8 mouse cellular contexts compared by ENCODE assay signal in the genomic region with DNA sequence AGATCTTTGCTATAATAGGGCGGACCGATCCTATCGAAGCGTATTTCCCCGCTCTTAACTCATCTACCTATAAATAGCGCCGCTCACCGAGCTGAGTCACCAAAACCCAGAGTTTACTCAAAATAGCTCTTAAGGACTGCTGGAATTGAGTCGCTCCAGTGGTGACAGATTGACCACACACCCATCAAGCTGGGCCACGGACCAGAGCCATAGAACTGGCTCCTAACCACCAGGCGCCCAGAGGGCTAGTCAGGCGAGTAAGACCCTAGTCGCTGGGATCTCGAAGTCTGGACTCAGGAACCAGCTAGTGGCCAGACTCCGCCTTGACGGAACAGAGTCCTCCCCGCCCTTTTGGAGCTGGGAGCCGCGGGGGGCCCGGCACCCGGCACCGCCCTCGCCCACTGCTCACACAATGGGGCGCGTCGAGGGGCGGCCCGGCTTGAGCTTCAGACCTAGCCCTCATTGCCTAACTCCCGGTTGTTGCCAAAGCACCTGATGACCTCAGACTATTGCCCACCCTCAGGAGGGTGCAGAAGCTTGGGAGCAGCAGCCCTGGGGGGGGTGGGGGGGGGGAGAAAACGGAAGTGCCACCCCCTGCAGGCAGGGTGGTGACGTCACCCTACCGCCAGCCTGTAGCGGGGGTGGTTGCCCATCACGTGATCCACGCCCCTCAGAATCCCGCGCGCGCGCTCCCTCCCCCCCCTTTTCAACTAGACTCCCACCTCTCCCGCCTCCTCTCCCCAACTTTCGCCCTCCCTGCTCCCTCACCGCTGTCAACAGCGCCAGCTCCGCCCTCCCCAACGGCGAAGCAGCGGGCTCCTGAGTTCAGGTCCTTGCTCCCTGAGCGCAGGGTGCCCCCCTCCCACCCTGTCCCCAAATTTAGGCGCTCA.
DNase-seq lines count a peak whose midpoint lies in the region; ATAC-seq and TF ChIP-seq lines count a peak whose summit lies in the region.

No protein-coding gene starts in this region.

- H3K36me3 ChIP-seq in forebrain, embryonic 12.5 days (replicated peaks): 0 out of 2 replicates have a peak, but pooled peaks cover 2% of the 10 kb centered on the region
- peaks cover 7% of the 10 kb centered on the region; the same call in 1 of the 2 replicates for H3K36me3 ChIP-seq in heart, postnatal 0 days (replicated peaks; ENCODE audit: control insufficient read depth, insufficient read depth, low read length)
- peaks cover 7% of the 10 kb centered on the region for H3K36me3 ChIP-seq in liver, embryonic 16.5 days (ENCODE audit: control insufficient read depth, insufficient read depth)
- no peaks in the 10 kb centered on the region for H3K36me3 ChIP-seq in neural tube, embryonic 12.5 days
- no peaks in the 10 kb centered on the region for H3K36me3 ChIP-seq in testis, adult 2 months (ENCODE audit: control insufficient read depth, insufficient read depth, low read length)

- peak; percentile 63 for TF ChIP-seq POLR2A in testis, adult 2 months (IDR thresholded peaks at IDR 0.05; ENCODE audit: control insufficient read depth, low read depth, low read length)

- under 1% methylated on average over 43 of the region's 50 CpGs for WGBS in forebrain, embryonic 12.5 days
- under 1% methylated on average over 40 of the region's 50 CpGs for WGBS in heart, postnatal 0 days
- WGBS in liver, embryonic 16.5 days (ENCODE audit: insufficient replicate concordance): under 1% methylated on average over 42 of the region's 50 CpGs
- under 1% methylated on average over 45 of the region's 50 CpGs for WGBS in neural tube, embryonic 12.5 days

- peak; percentile 44; the same call in 1 of the 2 replicates for TF ChIP-seq EP300 in heart, postnatal 0 days (IDR thresholded peaks at IDR 0.05; ENCODE audit: low read depth)

- H3K9me3 ChIP-seq in forebrain, embryonic 12.5 days: no peaks in the 10 kb centered on the region
- no peaks in the 10 kb centered on the region for H3K9me3 ChIP-seq in heart, postnatal 0 days (replicated peaks; ENCODE audit: control insufficient read depth, low read length)
- H3K9me3 ChIP-seq in liver, embryonic 16.5 days (replicated peaks; ENCODE audit: control insufficient read depth, low read length): no peaks in the 10 kb centered on the region
- no peaks in the 10 kb centered on the region for H3K9me3 ChIP-seq in neural tube, embryonic 12.5 days

- H3K27me3 ChIP-seq in forebrain, embryonic 12.5 days: peaks cover 33% of the 10 kb centered on the region
- H3K27me3 ChIP-seq in heart, postnatal 0 days (ENCODE audit: control insufficient read depth, insufficient read depth, low read length): 0 out of 2 replicates have a peak, but pooled peaks cover 4% of the 10 kb centered on the region
- H3K27me3 ChIP-seq in liver, embryonic 16.5 days (ENCODE audit: control insufficient read depth, insufficient read depth, low read depth, low read length): peaks cover 23% of the 10 kb centered on the region
- peaks cover 34% of the 10 kb centered on the region for H3K27me3 ChIP-seq in neural tube, embryonic 12.5 days (replicated peaks)
- H3K27me3 ChIP-seq in testis, adult 2 months (ENCODE audit: control insufficient read depth, insufficient read depth, low read length): no peaks in the 10 kb centered on the region

- no peak for TF ChIP-seq CTCF in heart, postnatal 0 days (IDR thresholded peaks at IDR 0.05; ENCODE audit: low read depth)
- TF ChIP-seq CTCF in testis, adult 2 months (IDR thresholded peaks at IDR 0.05; ENCODE audit: control insufficient read depth, insufficient read depth, insufficient replicate concordance, low read depth, low read length): peak; percentile 17; the same call in 1 of the 2 replicates

- ATAC-seq in forebrain, embryonic 12.5 days (ENCODE audit: low FRiP score): peak; percentile 79
- peak; percentile 71 for ATAC-seq in heart, postnatal 0 days (ENCODE audit: insufficient read depth, low read depth)
- peak; percentile 74 for ATAC-seq in liver, embryonic 16.5 days (ENCODE audit: low read depth)
- ATAC-seq in neural tube, embryonic 12.5 days (ENCODE audit: low FRiP score, low read depth): peak; percentile 70

- H3K27ac ChIP-seq in forebrain, embryonic 12.5 days: peak overlapping the region; percentile 98
- peak overlapping the region; percentile 98 for H3K27ac ChIP-seq in heart, postnatal 0 days (ENCODE audit: low read depth)
- H3K27ac ChIP-seq in liver, embryonic 16.5 days (ENCODE audit: low read length): peak overlapping the region; percentile 99
- H3K27ac ChIP-seq in neural tube, embryonic 12.5 days: peak overlapping the region; percentile 68
- peak overlapping the region; percentile 91 for H3K27ac ChIP-seq in testis, adult 2 months (ENCODE audit: control insufficient read depth, insufficient read depth, low read depth, low read length)

- H3K4me1 ChIP-seq in forebrain, embryonic 12.5 days: peaks cover 36% of the 10 kb centered on the region
- H3K4me1 ChIP-seq in heart, postnatal 0 days (ENCODE audit: control insufficient read depth, insufficient read depth): peaks cover 23% of the 10 kb centered on the region
- H3K4me1 ChIP-seq in liver, embryonic 16.5 days (ENCODE audit: control insufficient read depth, low read depth, low read length): peaks cover 47% of the 10 kb centered on the region
- H3K4me1 ChIP-seq in neural tube, embryonic 12.5 days: peaks cover 24% of the 10 kb centered on the region
- H3K4me1 ChIP-seq in testis, adult 2 months (ENCODE audit: control insufficient read depth, insufficient read depth, low read length): peaks cover 16% of the 10 kb centered on the region

- peak overlapping the region; percentile 82 for H3K4me3 ChIP-seq in forebrain, embryonic 12.5 days (replicated peaks)
- peak overlapping the region; percentile 86 for H3K4me3 ChIP-seq in heart, postnatal 0 days (ENCODE audit: low read depth, low read length)
- H3K4me3 ChIP-seq in liver, embryonic 16.5 days (ENCODE audit: low read depth, low read length): peak overlapping the region; percentile 96
- H3K4me3 ChIP-seq in neural tube, embryonic 12.5 days: peak overlapping the region; percentile 67
- H3K4me3 ChIP-seq in testis, adult 2 months (ENCODE audit: control insufficient read depth, low read depth, low read length): peak overlapping the region; percentile 91

- peak; percentile 92 for DNase-seq in ES-CJ7 (ENCODE audit: low read depth, low spot score)
- DNase-seq in c-Kit-positive CD71-positive TER-119-positive erythroid progenitor cells, embryonic 14.5 days (ENCODE audit: low spot score): peak; percentile 90
- peak; percentile 96 for DNase-seq in heart, postnatal 0 days (ENCODE audit: low spot score)
- DNase-seq in kidney, postnatal 4 days: peak; percentile 94 to 96

- peak overlapping the region; percentile 97 for H3K4me2 ChIP-seq in forebrain, embryonic 12.5 days
- peak overlapping the region; percentile 93 for H3K4me2 ChIP-seq in heart, postnatal 0 days (ENCODE audit: low read depth, low read length)
- H3K4me2 ChIP-seq in liver, embryonic 16.5 days (ENCODE audit: low read depth, low read length): peak overlapping the region; percentile 92
- H3K4me2 ChIP-seq in neural tube, embryonic 12.5 days (replicated peaks): peak overlapping the region; percentile 97

- peak overlapping the region; percentile 85 for H3K9ac ChIP-seq in forebrain, embryonic 12.5 days
- peak overlapping the region; percentile 85 for H3K9ac ChIP-seq in heart, postnatal 0 days (replicated peaks; ENCODE audit: low read depth, low read length)
- peak overlapping the region; percentile 98 for H3K9ac ChIP-seq in liver, embryonic 16.5 days (ENCODE audit: low read depth, low read length)
- peak overlapping the region; percentile 76 for H3K9ac ChIP-seq in neural tube, embryonic 12.5 days

Comparison
In these comparisons a context has a peak if more than half of its experiments do, and no peak if none do; other contexts are left out.
1. Peak in every context shown above with its lines: DNase-seq, ATAC-seq, H3K4me3 ChIP-seq and H3K27ac ChIP-seq.